Mouse (Mus musculus): ENCODE results near the gene Abhd12b.

DNA sequence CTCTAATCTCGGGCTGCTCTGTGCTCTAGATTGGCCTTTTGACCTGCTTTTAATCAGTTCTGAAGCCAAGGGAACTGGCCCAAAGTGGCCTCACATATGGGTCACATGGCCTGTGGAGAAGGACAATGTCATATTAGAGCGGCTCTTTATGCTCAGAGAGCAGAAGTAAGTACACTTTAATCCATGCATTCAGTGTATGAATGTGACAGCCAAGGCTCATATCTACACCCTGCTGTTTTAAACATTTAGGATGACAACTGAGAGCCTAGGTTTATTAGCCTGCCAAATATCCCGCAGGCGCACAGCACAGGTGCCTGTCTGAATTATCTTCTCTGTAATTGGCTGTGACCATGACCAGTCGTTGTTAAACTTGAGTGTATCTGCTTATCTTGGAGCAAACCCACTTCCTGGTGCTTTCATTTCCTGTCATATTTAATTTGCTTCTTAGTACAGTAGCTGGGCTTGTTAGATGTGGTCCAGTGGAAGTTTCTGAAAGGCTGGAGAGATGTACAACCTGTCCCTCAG is 78.1 kb downstream of the Abhd12b start:
- no peak for TF ChIP-seq CTCF (IDR thresholded peaks at IDR 0.05; ENCODE audit: borderline replicate concordance, insufficient read depth, low read length)
- no peak for TF ChIP-seq POLR2A (IDR thresholded peaks at IDR 0.05; ENCODE audit: low read depth, low read length)
